Comparison of ENCODE assay signal across 17 mouse cellular contexts in the genomic region with DNA sequence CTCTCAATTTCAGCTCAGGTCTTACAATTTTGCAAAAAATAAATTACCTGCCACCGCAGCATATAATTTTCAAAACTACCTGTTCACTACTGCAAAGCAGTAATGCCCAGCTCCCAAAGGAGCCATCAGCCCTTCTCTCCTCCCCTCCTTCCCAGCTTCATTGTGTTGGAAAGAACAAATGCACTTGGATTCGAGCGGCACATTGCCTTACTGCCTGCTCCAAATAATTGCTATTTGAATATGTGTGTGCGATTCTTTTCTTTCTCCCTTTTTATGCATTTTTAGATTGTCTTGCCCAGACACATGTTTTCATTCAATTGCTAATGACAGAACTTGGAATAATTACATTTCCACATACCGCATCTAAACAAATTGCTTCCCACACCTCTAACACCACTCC.
DNase-seq lines count a peak whose midpoint lies in the region; ATAC-seq and TF ChIP-seq lines count a peak whose summit lies in the region.
"Had no signal": no experiment of that assay in that cellular context is flagged by ENCODE, and none has a peak within 500 bp of the region (broad histone marks: within the 10 kb centered on the region; RNA-seq: fewer than 3 reads in every experiment).

No protein-coding gene starts in this region.

- DNase-seq in forebrain, embryonic 14.5 days (ENCODE audit: low spot score) = peak; percentile 19
- DNase-seq in forebrain, embryonic 11.5 days (ENCODE audit: low spot score) = no peak
- DNase-seq in forebrain, postnatal 0 days = no peak
- peak; percentile 6 for DNase-seq in midbrain, postnatal 0 days (ENCODE audit: low spot score)
- no peak for DNase-seq in heart, adult 2 months
- DNase-seq: adrenal gland, adult 2 months; adrenal gland, postnatal 10 days; adrenal gland, postnatal 25 days; cerebellum, adult 11-12 months; cerebellum, adult 2 months; cerebellum, adult 9-10 months; cerebellum, postnatal 10 days; cerebellum, postnatal 25 days had no signal

- intact Hi-C loops in heart, adult 2 months (cut with DNase I) = no loop called here

- no peak overlapping the region for H3K9ac ChIP-seq in forebrain, embryonic 14.5 days (ENCODE audit: low read length)
- H3K9ac ChIP-seq in forebrain, embryonic 11.5 days (ENCODE audit: low read length) = no peak overlapping the region
- no peak overlapping the region for H3K9ac ChIP-seq in forebrain, postnatal 0 days
- H3K9ac ChIP-seq in forebrain, embryonic 15.5 days (replicated peaks) = no peak overlapping the region
- H3K9ac ChIP-seq in midbrain, postnatal 0 days (replicated peaks; ENCODE audit: low read length, poor library complexity, severe bottlenecking) = no peak overlapping the region
- no peak overlapping the region for H3K9ac ChIP-seq in midbrain, embryonic 16.5 days (ENCODE audit: low read depth, low read length)
- no peak overlapping the region for H3K9ac ChIP-seq in heart, adult 2 months (ENCODE audit: low read depth, low read length)
- H3K9ac ChIP-seq: embryonic facial prominence, embryonic 12.5 days had no signal

- H3K4me2 ChIP-seq in forebrain, embryonic 14.5 days (ENCODE audit: low read length) = no peak overlapping the region
- no peak overlapping the region for H3K4me2 ChIP-seq in forebrain, embryonic 11.5 days (ENCODE audit: low read depth, low read length, severe bottlenecking)
- no peak overlapping the region for H3K4me2 ChIP-seq in forebrain, postnatal 0 days (ENCODE audit: low read depth)
- H3K4me2 ChIP-seq in forebrain, embryonic 15.5 days (replicated peaks) = no peak overlapping the region
- no peak overlapping the region for H3K4me2 ChIP-seq in midbrain, postnatal 0 days (ENCODE audit: low read depth, low read length, poor library complexity, severe bottlenecking)
- no peak overlapping the region for H3K4me2 ChIP-seq in midbrain, embryonic 16.5 days (ENCODE audit: low read length)
- H3K4me2 ChIP-seq: embryonic facial prominence, embryonic 12.5 days had no signal

- no peak for TF ChIP-seq CTCF in forebrain, postnatal 0 days (IDR thresholded peaks at IDR 0.05; ENCODE audit: low read depth)
- TF ChIP-seq CTCF in midbrain, postnatal 0 days (IDR thresholded peaks at IDR 0.05) = no peak
- no peak for TF ChIP-seq CTCF in heart, adult 2 months (IDR thresholded peaks at IDR 0.05)

- WGBS in forebrain, embryonic 14.5 days = 65% methylated on average over 5 of the region's 5 CpGs
- 82% methylated on average over 5 of the region's 5 CpGs for WGBS in forebrain, embryonic 11.5 days
- WGBS in forebrain, postnatal 0 days = 53% methylated on average over 5 of the region's 5 CpGs
- 65% methylated on average over 5 of the region's 5 CpGs for WGBS in forebrain, embryonic 15.5 days
- 75% methylated on average over 5 of the region's 5 CpGs for WGBS in midbrain, postnatal 0 days
- 68% methylated on average over 5 of the region's 5 CpGs for WGBS in midbrain, embryonic 16.5 days
- 90% methylated on average over 5 of the region's 5 CpGs for WGBS in heart, adult 2 months

- H3K27ac ChIP-seq in forebrain, embryonic 14.5 days (ENCODE audit: low read depth, low read length) = no peak overlapping the region
- no peak overlapping the region for H3K27ac ChIP-seq in forebrain, embryonic 11.5 days (ENCODE audit: low read depth, low read length)
- no peak overlapping the region for H3K27ac ChIP-seq in forebrain, postnatal 0 days (ENCODE audit: low read depth, low read length)
- H3K27ac ChIP-seq in forebrain, embryonic 15.5 days (replicated peaks) = no peak overlapping the region
- H3K27ac ChIP-seq in midbrain, postnatal 0 days (ENCODE audit: low read depth, low read length) = no peak overlapping the region
- H3K27ac ChIP-seq in midbrain, embryonic 16.5 days (ENCODE audit: low read length) = no peak overlapping the region
- H3K27ac ChIP-seq in heart, adult 2 months = no peak overlapping the region
- H3K27ac ChIP-seq: embryonic facial prominence, embryonic 10.5 days; embryonic facial prominence, embryonic 12.5 days had no signal

- no peak overlapping the region for H3K4me3 ChIP-seq in forebrain, embryonic 14.5 days (ENCODE audit: low read depth, low read length)
- H3K4me3 ChIP-seq in forebrain, embryonic 11.5 days (ENCODE audit: low read depth, low read length) = no peak overlapping the region
- H3K4me3 ChIP-seq in forebrain, postnatal 0 days (ENCODE audit: low read depth, low read length) = no peak overlapping the region
- H3K4me3 ChIP-seq in forebrain, embryonic 15.5 days = no peak overlapping the region
- no peak overlapping the region for H3K4me3 ChIP-seq in midbrain, postnatal 0 days (ENCODE audit: low read depth, low read length)
- H3K4me3 ChIP-seq in midbrain, embryonic 16.5 days (ENCODE audit: low read depth, low read length) = no peak overlapping the region
- no peak overlapping the region for H3K4me3 ChIP-seq in heart, adult 2 months
- H3K4me3 ChIP-seq: embryonic facial prominence, embryonic 10.5 days; embryonic facial prominence, embryonic 12.5 days had no signal

- no peaks in the 10 kb centered on the region for H3K4me1 ChIP-seq in forebrain, embryonic 14.5 days (ENCODE audit: control insufficient read depth, insufficient read depth, low read length)
- no peaks in the 10 kb centered on the region for H3K4me1 ChIP-seq in forebrain, embryonic 11.5 days (replicated peaks; ENCODE audit: control insufficient read depth, insufficient read depth, low read length)
- H3K4me1 ChIP-seq in forebrain, postnatal 0 days (ENCODE audit: insufficient read depth) = no peaks in the 10 kb centered on the region
- H3K4me1 ChIP-seq in forebrain, embryonic 15.5 days = no peaks in the 10 kb centered on the region
- H3K4me1 ChIP-seq in midbrain, postnatal 0 days (ENCODE audit: insufficient read depth, low read length) = no peaks in the 10 kb centered on the region
- no peaks in the 10 kb centered on the region for H3K4me1 ChIP-seq in midbrain, embryonic 16.5 days (ENCODE audit: control insufficient read depth, insufficient read depth, low read length)
- H3K4me1 ChIP-seq in heart, adult 2 months (ENCODE audit: control insufficient read depth, insufficient read depth, low read length) = no peaks in the 10 kb centered on the region
- H3K4me1 ChIP-seq: embryonic facial prominence, embryonic 10.5 days; embryonic facial prominence, embryonic 12.5 days had no signal

- no peak for TF ChIP-seq POLR2A in heart, adult 2 months (IDR thresholded peaks at IDR 0.05; ENCODE audit: insufficient read depth, low read depth, low read length)

- ATAC-seq in forebrain, embryonic 14.5 days = no peak
- ATAC-seq in forebrain, embryonic 11.5 days (replicated peaks; ENCODE audit: low FRiP score) = no peak
- ATAC-seq in forebrain, postnatal 0 days = peak; percentile 59; the same call in 1 of the 2 replicates
- no peak; the same call in 1 of the 2 replicates for ATAC-seq in forebrain, embryonic 15.5 days (replicated peaks)
- no peak for ATAC-seq in midbrain, postnatal 0 days (ENCODE audit: low FRiP score)
- ATAC-seq in midbrain, embryonic 16.5 days = no peak

- no peaks in the 10 kb centered on the region for H3K9me3 ChIP-seq in forebrain, embryonic 14.5 days (replicated peaks; ENCODE audit: control insufficient read depth, low read length)
- H3K9me3 ChIP-seq in forebrain, embryonic 11.5 days (ENCODE audit: control insufficient read depth, low read length) = no peaks in the 10 kb centered on the region
- H3K9me3 ChIP-seq in forebrain, postnatal 0 days (ENCODE audit: low read length) = no peaks in the 10 kb centered on the region
- no peaks in the 10 kb centered on the region for H3K9me3 ChIP-seq in forebrain, embryonic 15.5 days
- no peaks in the 10 kb centered on the region for H3K9me3 ChIP-seq in midbrain, postnatal 0 days (ENCODE audit: low read length)
- H3K9me3 ChIP-seq in midbrain, embryonic 16.5 days (replicated peaks; ENCODE audit: control insufficient read depth, low read length, poor library complexity, severe bottlenecking) = no peaks in the 10 kb centered on the region
- H3K9me3 ChIP-seq: embryonic facial prominence, embryonic 10.5 days; embryonic facial prominence, embryonic 12.5 days had no signal

- no peaks in the 10 kb centered on the region for H3K79me2 ChIP-seq in heart, adult 2 months (replicated peaks; ENCODE audit: control insufficient read depth, insufficient read depth, low read length)

- TF ChIP-seq EP300 in heart, adult 2 months (IDR thresholded peaks at IDR 0.05; ENCODE audit: insufficient read depth, low read depth, low read length) = no peak

- H3K27me3 ChIP-seq in forebrain, embryonic 14.5 days (replicated peaks; ENCODE audit: control insufficient read depth, insufficient read depth, low read length) = no peaks in the 10 kb centered on the region
- no peaks in the 10 kb centered on the region for H3K27me3 ChIP-seq in forebrain, embryonic 11.5 days (ENCODE audit: control insufficient read depth, insufficient read depth, low read length)
- no peaks in the 10 kb centered on the region for H3K27me3 ChIP-seq in forebrain, postnatal 0 days (ENCODE audit: insufficient read depth, low read length)
- no peaks in the 10 kb centered on the region for H3K27me3 ChIP-seq in forebrain, embryonic 15.5 days
- H3K27me3 ChIP-seq in midbrain, postnatal 0 days (ENCODE audit: insufficient read depth, low read length) = no peaks in the 10 kb centered on the region
- no peaks in the 10 kb centered on the region for H3K27me3 ChIP-seq in midbrain, embryonic 16.5 days (ENCODE audit: control insufficient read depth, insufficient read depth, low read depth, low read length)
- no peaks in the 10 kb centered on the region for H3K27me3 ChIP-seq in heart, adult 2 months (ENCODE audit: control insufficient read depth, insufficient read depth, low read length)
- H3K27me3 ChIP-seq: embryonic facial prominence, embryonic 12.5 days had no signal

- no peaks in the 10 kb centered on the region for H3K36me3 ChIP-seq in forebrain, embryonic 14.5 days (ENCODE audit: control insufficient read depth, insufficient read depth, low read length)
- H3K36me3 ChIP-seq in forebrain, embryonic 11.5 days (ENCODE audit: control insufficient read depth, insufficient read depth, low read length) = no peaks in the 10 kb centered on the region
- H3K36me3 ChIP-seq in forebrain, postnatal 0 days (ENCODE audit: insufficient read depth) = no peaks in the 10 kb centered on the region
- no peaks in the 10 kb centered on the region for H3K36me3 ChIP-seq in forebrain, embryonic 15.5 days
- H3K36me3 ChIP-seq in midbrain, postnatal 0 days (ENCODE audit: insufficient read depth, low read length) = no peaks in the 10 kb centered on the region
- H3K36me3 ChIP-seq in midbrain, embryonic 16.5 days (ENCODE audit: control insufficient read depth, insufficient read depth, low read length) = no peaks in the 10 kb centered on the region
- no peaks in the 10 kb centered on the region for H3K36me3 ChIP-seq in heart, adult 2 months (ENCODE audit: control insufficient read depth, insufficient read depth, low read length)
- H3K36me3 ChIP-seq: embryonic facial prominence, embryonic 10.5 days; embryonic facial prominence, embryonic 12.5 days had no signal

Comparison
In these comparisons a context has a peak if more than half of its experiments do, and no peak if none do; other contexts are left out.
1. DNase-seq: peak in forebrain, embryonic 14.5 days (single experiment) and midbrain, postnatal 0 days (single experiment); none in forebrain, embryonic 11.5 days (single experiment), forebrain, postnatal 0 days (single experiment) and heart, adult 2 months (0 of 2).